Mouse (Mus musculus): ENCODE measurements around the gene Ndufs2. TPM values are rescaled to one million over a fixed set of nuclear protein-coding genes. Genes with fewer than 3 reads are reported as not detected.

Gene Ndufs2
- polyA plus RNA-seq, 1 experiment from 2014 or later = 254 TPM

DNA sequence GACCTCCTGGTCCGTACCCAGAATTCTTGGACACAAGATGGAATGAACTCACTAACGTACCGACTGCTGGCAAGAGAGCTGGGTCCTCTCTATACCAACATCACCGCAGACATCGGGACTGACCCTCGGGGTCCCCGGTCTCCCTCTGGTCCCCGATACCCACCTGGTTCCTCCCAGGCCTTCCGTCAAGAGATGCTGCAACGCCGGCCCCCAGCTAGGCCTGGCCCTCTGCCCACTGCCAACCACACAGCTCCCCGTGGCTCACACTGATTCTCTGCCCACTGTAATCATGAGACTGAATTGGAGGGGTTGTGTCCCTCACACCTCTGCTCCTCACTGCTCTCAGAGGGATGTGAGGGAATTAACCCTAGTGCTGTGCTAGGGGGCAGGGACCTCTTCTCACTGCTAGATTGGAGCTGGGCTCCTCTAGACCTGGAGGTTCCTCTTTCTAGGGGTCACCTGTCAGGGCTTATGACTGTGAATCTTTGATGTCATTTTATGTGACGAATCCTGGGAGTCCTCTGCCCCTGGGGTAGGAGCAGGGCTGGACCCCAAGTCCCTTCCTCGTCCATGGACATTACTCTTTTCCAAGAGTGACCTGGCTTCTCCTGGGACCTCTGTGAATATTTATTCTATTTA, 25.0 kb upstream of the Ndufs2 start:
- Histone ChIP-seq H3K36me3 (peaks cover 77% of the 10 kb centered on the region), H3K9ac (no peak overlapping the region), H3K4me2 (replicated peaks) (no peak overlapping the region), H3K27me3 (no peaks in the 10 kb centered on the region), H3K4me1 (peaks cover 22% of the 10 kb centered on the region), H3K4me3 (no peak overlapping the region), H3K27ac (no peak overlapping the region), H3K9me3 (no peaks in the 10 kb centered on the region)
- ATAC-seq (ENCODE audit: low FRiP score, low read depth) = no peak
- 93% methylated on average over 14 of the region's 14 CpGs for WGBS

GRCm38 (mm10) chr1:171275144-171275734, 24.1 kb upstream of the Ndufs2 start:
- Histone ChIP-seq H3K27ac (no peak overlapping the region), H3K4me2 (replicated peaks) (no peak overlapping the region), H3K4me3 (no peak overlapping the region), H3K9me3 (no peaks in the 10 kb centered on the region), H3K4me1 (peaks cover 27% of the 10 kb centered on the region), H3K36me3 (peaks cover 77% of the 10 kb centered on the region), H3K27me3 (no peaks in the 10 kb centered on the region), H3K9ac (0 out of 2 replicates have a peak overlapping the region, but pooled peaks have one; percentile 9)
- no peak for ATAC-seq (ENCODE audit: low FRiP score, low read depth)
- WGBS = 91% methylated on average over 11 of the region's 11 CpGs

DNA sequence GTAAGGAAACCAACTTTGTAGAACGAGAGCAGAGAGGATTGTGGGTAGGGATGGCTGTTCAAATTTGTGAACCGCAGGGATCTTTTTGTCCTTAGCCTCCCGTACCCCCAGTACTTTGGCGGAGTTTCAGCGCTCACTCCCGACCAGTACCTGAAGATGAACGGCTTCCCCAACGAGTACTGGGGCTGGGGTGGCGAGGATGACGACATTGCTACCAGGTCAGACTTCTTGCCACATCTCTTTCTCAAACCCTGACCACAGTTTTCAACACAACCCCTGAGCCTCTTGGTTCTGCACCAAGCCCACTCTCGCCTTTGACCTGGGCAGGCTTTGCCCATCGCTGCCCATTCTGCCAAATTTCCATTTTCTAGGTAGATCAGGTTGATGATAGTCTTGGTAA, 23.0 kb upstream of the Ndufs2 start:
- H3K4me2 ChIP-seq (replicated peaks) = no peak overlapping the region
- H3K27me3 ChIP-seq = no peaks in the 10 kb centered on the region
- H3K9me3 ChIP-seq = no peaks in the 10 kb centered on the region
- no peak for ATAC-seq (ENCODE audit: low FRiP score, low read depth)
- peaks cover 22% of the 10 kb centered on the region for H3K4me1 ChIP-seq
- peaks cover 74% of the 10 kb centered on the region for H3K36me3 ChIP-seq
- 89% methylated on average over 12 of the region's 12 CpGs for WGBS
- no peak overlapping the region for H3K4me3 ChIP-seq
- no peak overlapping the region for H3K27ac ChIP-seq
- no peak overlapping the region for H3K9ac ChIP-seq

- Histone ChIP-seq H3K27ac (no peak overlapping the region), H3K4me1 (peaks cover 22% of the 10 kb centered on the region), H3K4me2 (replicated peaks) (peak overlapping the region; percentile 96), H3K27me3 (no peaks in the 10 kb centered on the region), H3K4me3 (0 out of 2 replicates have a peak overlapping the region, but pooled peaks have one; percentile 65), H3K9me3 (no peaks in the 10 kb centered on the region), H3K9ac (no peak overlapping the region), H3K36me3 (peaks cover 54% of the 10 kb centered on the region)
- WGBS = 94% methylated on average over 3 of the region's 3 CpGs
- no peak for ATAC-seq (ENCODE audit: low FRiP score, low read depth)
Observed at GRCm38 (mm10) chr1:171272086-171272485, 20.9 kb upstream of the Ndufs2 start.

GRCm38 (mm10) chr1:171271622-171272021, 20.4 kb upstream of the Ndufs2 start:
- Histone ChIP-seq H3K36me3 (peaks cover 49% of the 10 kb centered on the region), H3K4me3 (peak overlapping the region; percentile 65; the same call in 1 of the 2 replicates), H3K9ac (no peak overlapping the region), H3K27me3 (no peaks in the 10 kb centered on the region), H3K27ac (no peak overlapping the region), H3K4me2 (replicated peaks) (peak overlapping the region; percentile 96), H3K4me1 (peaks cover 22% of the 10 kb centered on the region), H3K9me3 (no peaks in the 10 kb centered on the region)
- 72% methylated on average over 10 of the region's 10 CpGs for WGBS
- ATAC-seq (ENCODE audit: low FRiP score, low read depth) = no peak

DNA sequence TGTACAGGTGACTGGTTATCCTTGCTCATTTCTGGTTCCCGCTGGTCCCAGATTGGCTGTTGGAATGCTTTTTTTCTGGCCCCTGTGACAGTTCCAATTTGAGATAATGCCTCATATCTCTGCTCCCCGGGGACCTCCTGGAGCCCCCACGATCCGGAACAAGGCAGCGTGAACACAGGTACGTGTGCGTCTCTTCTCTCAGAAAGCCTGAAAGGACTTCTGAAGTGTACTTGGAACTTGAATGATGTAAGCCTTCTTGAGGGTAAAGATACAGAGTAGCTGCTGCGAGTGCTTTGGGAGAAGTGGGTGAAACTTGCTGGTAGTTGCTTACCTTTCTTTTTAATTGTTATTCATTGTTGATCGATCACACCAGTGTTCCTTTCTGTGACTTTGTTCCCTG, 20.0 kb upstream of the Ndufs2 start:
- 44% methylated on average over 9 of the region's 9 CpGs for WGBS
- ATAC-seq (ENCODE audit: low FRiP score, low read depth) = no peak
- Histone ChIP-seq H3K4me3 (peak overlapping the region; percentile 65), H3K4me2 (replicated peaks) (peak overlapping the region; percentile 96), H3K27ac (no peak overlapping the region), H3K36me3 (peaks cover 45% of the 10 kb centered on the region), H3K4me1 (peaks cover 22% of the 10 kb centered on the region), H3K27me3 (no peaks in the 10 kb centered on the region), H3K9me3 (no peaks in the 10 kb centered on the region), H3K9ac (peak overlapping the region; percentile 75)

- H3K27ac ChIP-seq = 0 out of 2 replicates have a peak overlapping the region, but pooled peaks have one; percentile 10
- no peaks in the 10 kb centered on the region for H3K9me3 ChIP-seq
- WGBS = under 1% methylated on average over 19 of the region's 19 CpGs
- peaks cover 22% of the 10 kb centered on the region for H3K4me1 ChIP-seq
- H3K4me2 ChIP-seq (replicated peaks) = peak overlapping the region; percentile 96
- ATAC-seq (ENCODE audit: low FRiP score, low read depth) = peak; percentile 75
- peaks cover 38% of the 10 kb centered on the region for H3K36me3 ChIP-seq
- peak overlapping the region; percentile 65 for H3K4me3 ChIP-seq
- H3K9ac ChIP-seq = peak overlapping the region; percentile 75
- H3K27me3 ChIP-seq = no peaks in the 10 kb centered on the region
Observed at GRCm38 (mm10) chr1:171270573-171270900, 19.3 kb upstream of the Ndufs2 start.

GRCm38 (mm10) chr1:171269848-171270572, 18.8 kb upstream of the Ndufs2 start, which contains the start of gene B4galt3:
B4galt3 (plus strand) TSS chr1:171270328.
- Histone ChIP-seq H3K27me3 (no peaks in the 10 kb centered on the region), H3K9me3 (no peaks in the 10 kb centered on the region), H3K27ac (peak within 1 kb of the TSS; percentile 45; the same call in 1 of the 2 replicates), H3K4me2 (replicated peaks) (peak within 1 kb of the TSS; percentile 96), H3K4me3 (peak within 1 kb of the TSS; percentile 65), H3K9ac (peak within 1 kb of the TSS; percentile 75), H3K4me1 (peaks cover 22% of the 10 kb centered on the region), H3K36me3 (peaks cover 33% of the 10 kb centered on the region)
- peak; percentile 95 for ATAC-seq (ENCODE audit: low FRiP score, low read depth)
- WGBS = 3% methylated on average over 36 of the region's 36 CpGs

DNA sequence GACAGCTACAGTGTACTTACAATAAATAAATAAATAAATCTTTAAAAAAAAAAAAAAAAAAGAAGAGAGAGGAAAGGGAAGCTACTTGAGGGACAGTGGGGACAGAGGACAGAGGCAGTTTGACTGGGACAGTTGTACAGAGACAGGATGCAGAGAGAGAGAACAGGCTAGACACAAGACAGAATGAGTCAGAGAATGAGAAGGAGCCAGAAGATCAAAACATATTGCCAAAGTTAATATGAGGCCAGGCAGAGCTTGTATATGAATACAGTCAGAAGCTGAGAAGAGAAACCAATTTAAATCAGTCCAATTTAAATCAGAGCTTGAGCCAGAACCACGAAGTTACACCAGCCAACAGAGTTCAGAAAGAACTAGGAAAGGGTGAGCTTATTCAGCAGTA, 17.2 kb upstream of the Ndufs2 start:
- H3K27ac ChIP-seq = no peak overlapping the region
- ATAC-seq (ENCODE audit: low FRiP score, low read depth) = no peak
- no peak overlapping the region for H3K9ac ChIP-seq
- H3K4me2 ChIP-seq (replicated peaks) = no peak overlapping the region
- H3K4me1 ChIP-seq = peaks cover 30% of the 10 kb centered on the region
- 61% methylated on average over 1 of the region's 1 CpGs for WGBS
- H3K36me3 ChIP-seq = peaks cover 16% of the 10 kb centered on the region
- no peaks in the 10 kb centered on the region for H3K9me3 ChIP-seq
- H3K27me3 ChIP-seq = no peaks in the 10 kb centered on the region
- no peak overlapping the region for H3K4me3 ChIP-seq

DNA sequence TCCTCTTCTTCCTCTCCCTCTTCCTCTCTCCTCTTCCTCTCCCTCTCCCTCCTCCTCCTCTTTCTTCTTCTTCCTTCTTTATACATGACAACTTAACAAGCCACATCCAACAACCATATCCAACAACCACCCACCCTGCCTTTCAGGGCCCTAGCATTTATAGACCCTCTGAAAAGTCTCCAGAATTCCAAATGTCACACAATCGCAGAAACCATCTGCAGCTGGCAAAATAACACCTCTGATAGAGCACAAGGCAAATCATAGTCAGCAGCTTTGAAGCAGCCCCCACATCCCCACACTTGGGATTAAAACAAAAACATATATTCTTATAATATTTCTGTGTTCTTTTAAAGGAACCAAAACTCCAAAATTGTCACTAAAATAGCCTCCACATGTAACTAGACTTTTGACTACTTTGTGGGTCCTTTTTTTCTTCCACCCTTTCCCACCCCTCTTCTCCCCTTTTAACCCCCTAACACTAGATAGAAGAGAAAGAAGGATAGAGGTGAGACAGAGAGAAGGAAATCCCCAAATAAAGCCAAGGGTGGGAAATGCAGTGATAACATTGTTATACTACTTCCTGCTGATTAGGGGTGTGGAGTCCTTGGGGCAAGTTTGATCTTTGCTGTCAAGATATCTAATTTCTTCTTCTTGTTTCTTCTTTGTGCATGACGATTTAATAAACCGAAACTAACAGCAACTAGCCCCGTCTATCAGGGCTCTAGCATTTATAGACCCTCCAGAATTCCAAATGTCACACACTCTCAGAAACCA, 15.0 kb upstream of the Ndufs2 start:
- no peak overlapping the region for H3K9ac ChIP-seq
- 65% methylated on average over 4 of the region's 4 CpGs for WGBS
- no peak overlapping the region for H3K4me3 ChIP-seq
- H3K4me1 ChIP-seq = peaks cover 31% of the 10 kb centered on the region
- no peak overlapping the region for H3K4me2 ChIP-seq (replicated peaks)
- H3K9me3 ChIP-seq = no peaks in the 10 kb centered on the region
- ATAC-seq (ENCODE audit: low FRiP score, low read depth) = no peak
- H3K27ac ChIP-seq = no peak overlapping the region
- H3K27me3 ChIP-seq = no peaks in the 10 kb centered on the region
- no peaks in the 10 kb centered on the region for H3K36me3 ChIP-seq

DNA sequence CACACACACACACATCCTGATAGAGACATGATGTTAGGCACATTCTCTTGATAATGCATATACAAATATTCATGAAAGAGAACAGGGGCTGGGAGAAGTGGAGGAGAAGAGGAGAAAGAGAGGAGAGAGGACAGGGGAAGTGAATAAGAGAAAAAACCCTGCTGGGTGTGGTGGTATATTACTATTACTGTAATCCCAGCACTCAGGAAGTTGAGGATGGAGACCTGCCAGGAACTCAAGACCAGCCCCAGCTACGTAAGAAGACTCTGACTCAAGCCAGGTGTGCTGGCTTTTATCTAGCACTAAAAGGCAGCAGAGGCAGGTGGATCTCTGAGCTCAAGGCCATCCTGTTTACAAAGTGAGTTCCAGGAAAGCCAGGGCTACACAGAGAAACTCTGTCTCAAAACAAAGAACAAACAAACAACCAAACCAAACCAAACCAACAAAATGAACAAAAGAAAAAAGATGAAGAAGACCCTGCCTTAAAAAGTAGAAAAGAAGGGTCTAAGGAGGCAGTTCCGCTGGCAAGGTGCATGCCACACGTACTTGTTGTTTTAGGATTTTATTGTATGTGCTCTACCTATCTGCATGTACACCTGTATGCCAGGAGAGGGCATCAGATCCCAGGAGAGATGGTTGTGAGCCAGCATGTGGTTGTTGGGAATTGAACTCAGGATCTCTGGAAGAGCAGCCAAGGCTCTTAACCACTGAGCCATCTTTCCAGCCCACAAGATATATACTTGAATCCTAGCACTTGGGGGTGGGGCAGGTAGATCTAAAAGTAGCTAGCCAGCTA, 12.7 kb upstream of the Ndufs2 start:
- H3K27me3 ChIP-seq = no peaks in the 10 kb centered on the region
- H3K36me3 ChIP-seq = peaks cover 10% of the 10 kb centered on the region
- H3K27ac ChIP-seq = peak overlapping the region; percentile 69
- no peak overlapping the region for H3K9ac ChIP-seq
- WGBS = 75% methylated on average over 3 of the region's 3 CpGs
- H3K4me2 ChIP-seq (replicated peaks) = peak overlapping the region; percentile 58
- ATAC-seq (ENCODE audit: low FRiP score, low read depth) = no peak
- no peak overlapping the region for H3K4me3 ChIP-seq
- no peaks in the 10 kb centered on the region for H3K9me3 ChIP-seq
- H3K4me1 ChIP-seq = peaks cover 21% of the 10 kb centered on the region
